Mouse (Mus musculus): ENCODE measurements around the gene Gm13287.
"Not testable (repeated sequence)": the region's sequence is repeated elsewhere in the genome, so short reads cannot be mapped to it uniquely, and the experiment has no call there.

GRCm38 (mm10) chr4:88791250-88791649 is 11.8 kb upstream of the Gm13287 start, which contains the start of gene Gm13278:
- not testable (repeated sequence) for TF ChIP-seq CEBPB (IDR thresholded peaks at IDR 0.05; ENCODE audit: low read depth); CTCF (IDR thresholded peaks at IDR 0.05; ENCODE audit: control insufficient read depth, insufficient read depth, insufficient read length)

Measured in C2C12 (cell line).